Mouse (Mus musculus): ENCODE measurements around the gene Phf7.

The Phf7 gene

DNA sequence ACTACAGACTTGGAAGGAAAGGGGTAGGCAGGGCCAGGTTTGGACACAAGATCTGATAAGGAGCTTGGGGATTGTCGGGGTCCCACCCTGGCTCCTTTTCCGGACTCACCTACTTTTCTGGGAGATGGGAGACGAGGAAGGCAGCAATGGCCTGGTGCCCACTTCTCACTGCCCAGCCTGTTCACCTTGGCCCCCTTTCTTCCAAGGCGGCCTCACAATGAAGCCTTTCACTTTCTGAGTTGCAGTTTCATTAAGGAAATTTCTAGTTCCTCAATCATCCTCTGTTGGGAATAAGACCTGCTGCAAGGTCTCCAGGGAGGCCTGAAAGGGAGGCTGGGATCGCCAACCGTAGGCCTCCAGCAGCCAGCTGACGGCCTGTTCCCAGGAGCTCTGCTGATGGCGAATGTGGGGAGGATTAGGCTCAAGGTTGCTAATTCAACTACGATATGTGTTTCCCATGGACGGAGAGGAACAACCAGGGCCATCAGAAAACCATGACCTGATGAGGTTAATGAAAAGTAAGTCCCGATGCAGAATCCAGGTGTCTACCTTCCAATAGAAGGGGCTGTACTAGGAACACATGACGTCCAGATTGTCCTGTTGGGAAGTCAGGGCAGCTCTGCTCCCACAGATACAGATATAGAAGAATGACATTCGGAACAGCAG lies 18.6 kb downstream of the Phf7 start:
- no peak for DNase-seq

DNA sequence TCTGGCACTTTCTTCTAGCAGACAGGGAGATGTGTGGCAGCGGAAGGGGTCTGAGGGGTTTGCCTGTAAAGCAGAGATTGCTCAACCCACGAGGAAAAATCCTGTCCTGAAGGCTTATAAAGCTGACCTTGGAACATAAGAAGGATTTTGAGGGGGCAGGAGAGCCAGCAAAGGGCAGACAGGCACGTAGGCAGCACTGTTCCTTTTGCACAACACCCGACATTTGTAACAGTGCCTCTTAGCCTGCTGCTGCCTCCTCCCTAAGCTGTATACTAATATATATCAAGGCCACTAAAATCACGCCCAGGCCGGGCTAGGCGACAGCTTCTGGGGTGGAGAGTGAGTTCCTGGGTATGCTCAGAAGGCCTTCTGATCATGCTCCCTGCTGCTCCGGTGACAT lies 20.7 kb downstream of the Phf7 start:
- DNase-seq, result no peak

GRCm38 (mm10) chr14:31228234-31228633 lies 22.9 kb downstream of the Phf7 start:
- no peak for DNase-seq

GRCm38 (mm10) chr14:31226978-31227377 lies 24.1 kb downstream of the Phf7 start:
- peak; percentile 48 for DNase-seq

DNA sequence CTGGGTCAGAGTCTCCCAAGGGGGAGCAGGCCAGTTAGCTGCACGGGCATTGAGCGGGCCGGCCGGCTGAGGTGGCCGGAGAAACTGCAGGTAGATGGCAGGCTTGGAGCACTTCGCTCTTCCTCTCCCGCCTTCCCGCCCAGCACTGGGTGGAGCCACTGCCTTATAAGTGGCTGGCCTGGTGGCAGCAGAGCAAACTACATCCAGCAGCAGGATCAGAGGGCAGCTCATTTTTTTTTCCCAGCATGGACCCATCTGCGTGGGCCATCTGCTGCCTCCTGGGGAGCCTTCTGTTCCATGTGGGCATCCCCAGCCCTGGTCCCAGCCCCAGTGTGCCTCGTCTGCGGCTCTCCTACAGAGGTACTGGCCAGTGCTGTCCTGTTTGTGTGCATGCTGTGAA lies 33.5 kb downstream of the Phf7 start, which contains the start of gene Sema3g:
Sema3g (plus strand) TSS at position 195 of the 400 bp plus-strand sequence.
- DNase-seq, result no peak

DNA sequence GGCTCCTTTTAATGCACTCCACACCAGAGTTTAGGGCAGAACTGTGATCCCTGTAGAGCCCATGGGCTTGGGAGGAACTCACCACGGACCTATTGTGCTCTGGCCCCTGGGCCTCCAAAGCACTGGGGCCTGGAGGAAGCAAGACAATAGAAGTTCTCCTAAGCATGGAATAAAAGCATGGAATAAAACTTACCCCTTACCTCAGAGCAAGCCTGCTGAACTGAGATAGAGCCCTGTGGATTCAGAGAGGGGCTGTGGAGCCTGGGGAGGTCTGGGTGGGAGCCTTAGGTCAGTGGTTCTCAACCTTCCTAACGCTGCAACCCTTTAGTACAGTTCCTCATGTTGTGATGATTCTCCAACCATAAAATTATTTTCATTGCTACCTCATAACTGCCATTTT lies 34.3 kb downstream of the Phf7 start, which contains the start of gene Nisch:
Nisch (minus strand) TSS at position 101 of the 400 bp plus-strand sequence.
- no peak for DNase-seq

DNA sequence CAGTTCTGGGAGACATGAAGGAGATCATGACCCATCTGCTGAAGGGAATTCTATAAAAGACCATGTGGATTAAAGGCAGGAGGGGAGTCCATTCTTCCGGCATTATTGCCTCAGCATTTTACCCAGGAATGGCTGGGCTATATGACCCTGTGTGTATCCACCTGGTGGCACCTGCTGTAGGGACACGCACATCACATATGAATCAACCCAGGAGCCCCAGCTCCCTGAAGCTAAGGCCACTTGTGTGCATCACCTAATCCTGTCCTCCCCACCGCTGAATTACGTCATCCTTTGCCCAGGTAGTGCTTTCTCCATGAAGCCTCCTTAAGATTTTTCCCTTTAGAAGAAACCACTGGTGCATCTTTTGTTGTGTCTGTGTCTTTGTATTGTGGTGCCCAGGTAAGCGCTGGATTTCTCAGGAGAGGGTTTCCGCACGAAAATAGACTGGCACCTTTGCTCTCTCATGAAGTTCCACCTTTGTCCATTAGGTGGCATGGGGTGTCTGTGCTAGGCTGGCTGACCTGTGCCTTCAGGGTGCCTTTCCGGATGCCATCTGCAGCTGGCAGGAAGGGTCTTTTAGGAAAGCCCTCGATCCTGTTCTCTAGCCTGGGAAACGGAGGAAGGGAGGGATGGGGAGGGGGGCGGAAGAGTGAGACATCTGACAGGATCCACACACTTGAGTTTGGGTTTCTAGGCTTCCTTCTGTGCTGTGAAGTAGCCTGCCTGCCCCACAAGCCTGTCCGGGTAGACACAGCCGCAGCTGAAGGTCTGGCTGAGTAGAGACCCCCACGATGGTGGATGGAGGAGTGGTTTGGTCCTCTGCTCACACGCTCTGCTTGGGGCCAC lies 35.7 kb downstream of the Phf7 start:
- peak; percentile 53 for DNase-seq

DNA sequence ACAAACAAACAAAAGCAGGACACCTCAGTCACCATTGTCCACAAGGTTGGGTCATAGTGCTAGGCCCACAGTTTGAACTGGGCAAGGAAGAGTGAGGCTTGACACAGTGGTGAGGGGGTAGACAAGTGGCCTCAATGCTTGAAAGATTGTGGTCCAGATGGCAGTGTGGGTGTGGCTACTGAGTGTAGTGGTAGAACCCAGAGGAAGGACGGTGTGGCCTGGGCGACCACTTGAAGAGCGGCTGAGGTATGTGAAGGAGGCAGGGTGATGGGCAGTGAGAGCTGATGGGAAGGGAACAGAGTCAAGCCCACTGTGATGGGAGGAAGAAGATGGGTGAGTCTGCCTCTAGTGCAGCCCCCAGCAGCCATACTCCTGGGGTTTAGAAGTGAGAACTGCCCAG lies 36.4 kb downstream of the Phf7 start:
- no peak for DNase-seq

DNA sequence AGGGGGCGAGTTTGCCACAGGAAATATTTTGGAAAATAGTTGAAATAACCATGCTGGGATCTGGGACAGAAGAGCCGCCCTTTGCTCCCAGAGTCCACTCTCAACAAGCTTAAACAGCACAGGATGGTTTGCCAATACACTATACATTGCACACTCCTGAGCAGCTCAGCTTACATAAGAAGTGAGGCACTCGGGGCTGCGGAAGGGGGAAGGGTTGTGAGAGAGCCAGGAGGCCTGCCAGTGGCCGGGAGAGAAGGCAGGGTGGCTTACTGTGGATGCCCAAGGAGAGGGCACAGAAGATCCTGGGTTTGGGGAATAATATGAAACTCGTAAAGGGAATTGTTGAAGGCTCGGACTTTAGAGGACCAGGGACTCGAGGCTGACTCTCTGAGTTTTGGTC lies 37.2 kb downstream of the Phf7 start:
- no peak for DNase-seq

DNA sequence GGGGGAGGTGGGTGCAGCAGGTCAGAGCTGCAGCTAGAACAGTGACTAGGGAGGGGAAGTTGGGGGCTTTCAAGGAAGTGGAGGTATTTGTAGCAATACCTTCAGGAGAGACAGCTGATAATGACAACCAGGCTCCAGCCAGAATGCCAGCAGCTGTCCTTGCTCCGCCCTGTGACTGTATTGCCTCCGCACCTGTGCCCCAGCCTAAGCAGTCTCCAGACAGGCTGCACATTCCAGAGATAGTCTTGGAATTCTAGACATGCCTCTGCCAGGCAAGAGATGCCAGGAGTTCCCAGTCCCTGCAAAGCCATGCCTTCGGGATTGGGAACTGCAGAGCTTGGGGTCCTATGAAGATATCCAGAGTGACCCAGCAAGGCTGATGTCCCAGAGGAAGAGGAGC lies 38.6 kb downstream of the Phf7 start:
- no peak for DNase-seq

- no peak for DNase-seq
These were observed 39.3 kb downstream of the Phf7 start for GRCm38 (mm10) chr14:31211854-31212253.

GRCm38 (mm10) chr14:31209133-31209557 lies 42.0 kb downstream of the Phf7 start:
- DNase-seq, result no peak

- no peak for DNase-seq
These were observed 43.0 kb downstream of the Phf7 start, which contains the start of gene Tnnc1 for GRCm38 (mm10) chr14:31208084-31208483. TSS of gene Tnnc1 (plus strand) at chr14:31208312.

DNA sequence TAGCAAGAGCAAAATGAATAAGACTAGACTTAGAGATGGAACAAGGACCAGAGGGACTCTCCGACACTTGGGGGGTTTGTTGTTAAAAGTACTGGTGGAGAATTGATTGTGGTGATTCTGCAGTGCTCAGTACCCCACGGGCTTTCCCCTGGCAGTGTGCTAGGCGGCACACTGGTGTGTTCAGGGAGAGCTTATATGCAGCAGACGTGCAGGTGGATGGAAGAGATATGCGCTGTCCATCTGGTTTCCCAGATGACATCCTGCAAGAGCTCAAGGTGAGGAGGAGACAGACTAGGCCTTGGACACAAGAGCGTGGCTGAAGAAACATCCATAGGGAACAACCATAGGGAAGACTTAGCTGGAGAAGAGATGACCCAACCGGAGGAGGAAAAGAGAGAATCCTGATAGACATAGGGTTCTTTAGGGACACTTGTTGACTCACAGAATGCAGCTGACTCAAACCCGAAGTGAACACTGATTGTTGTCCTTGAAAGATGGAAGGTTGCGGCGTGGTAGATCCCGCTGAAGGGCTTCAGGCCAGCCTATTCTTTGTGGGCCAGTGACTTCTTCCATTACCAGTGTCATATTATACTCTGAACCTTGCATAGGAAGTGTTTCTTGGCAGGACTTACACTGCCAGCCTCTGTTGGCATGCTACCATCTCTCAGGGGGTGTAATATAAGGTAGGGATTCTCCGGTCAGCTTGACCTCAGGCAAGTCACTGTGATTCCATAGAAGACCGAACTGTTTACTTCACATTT lies 43.9 kb downstream of the Phf7 start:
- no peak for DNase-seq

DNA sequence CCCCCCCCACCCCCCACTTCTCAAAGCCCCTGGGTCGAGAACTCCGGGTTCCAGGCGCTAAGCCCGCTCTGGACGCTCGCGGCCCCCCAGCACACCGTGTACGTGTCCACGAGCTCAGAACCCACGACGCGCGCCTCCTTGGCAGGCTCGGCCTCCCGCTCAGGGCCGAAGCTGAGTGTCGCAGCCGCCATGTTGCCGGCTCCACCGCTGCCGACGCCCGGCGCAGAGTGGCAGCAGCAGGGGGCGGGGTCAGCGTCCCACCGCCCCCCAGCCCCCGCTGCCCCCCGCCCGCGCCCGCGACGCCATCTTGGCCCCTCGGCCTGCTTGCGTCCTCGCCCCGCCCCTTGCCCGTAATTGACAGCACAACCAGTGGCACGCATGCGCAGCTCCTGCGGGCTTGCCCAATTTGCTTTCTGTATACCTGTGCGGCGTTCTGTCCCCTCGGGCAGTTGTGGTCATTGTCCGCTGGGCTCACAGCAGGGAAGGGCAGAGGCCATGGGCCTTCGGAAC lies 44.6 kb downstream of the Phf7 start:
- peak; percentile 95 for DNase-seq

GRCm38 (mm10) chr14:31205562-31206467 lies 45.3 kb downstream of the Phf7 start:
- DNase-seq, result no peak

GRCm38 (mm10) chr14:31205244-31205561 lies 45.9 kb downstream of the Phf7 start:
- DNase-seq, result no peak

GRCm38 (mm10) chr14:31204844-31205243 lies 46.3 kb downstream of the Phf7 start:
- DNase-seq, result no peak

- no peak for DNase-seq
These were observed 51.1 kb downstream of the Phf7 start for GRCm38 (mm10) chr14:31200038-31200437.

GRCm38 (mm10) chr14:31199599-31199998 lies 51.5 kb downstream of the Phf7 start:
- DNase-seq, result no peak

GRCm38 (mm10) chr14:31197547-31198516 lies 53.3 kb downstream of the Phf7 start:
- peak; percentile 73 for DNase-seq
